Mouse (Mus musculus): ENCODE measurements around the gene Eps8l3. TPM values are rescaled to one million over a fixed set of nuclear protein-coding genes. Genes with fewer than 3 reads are reported as not detected.

Gene Eps8l3
- polyA plus RNA-seq, 1 experiment: 0.04 TPM

DNA sequence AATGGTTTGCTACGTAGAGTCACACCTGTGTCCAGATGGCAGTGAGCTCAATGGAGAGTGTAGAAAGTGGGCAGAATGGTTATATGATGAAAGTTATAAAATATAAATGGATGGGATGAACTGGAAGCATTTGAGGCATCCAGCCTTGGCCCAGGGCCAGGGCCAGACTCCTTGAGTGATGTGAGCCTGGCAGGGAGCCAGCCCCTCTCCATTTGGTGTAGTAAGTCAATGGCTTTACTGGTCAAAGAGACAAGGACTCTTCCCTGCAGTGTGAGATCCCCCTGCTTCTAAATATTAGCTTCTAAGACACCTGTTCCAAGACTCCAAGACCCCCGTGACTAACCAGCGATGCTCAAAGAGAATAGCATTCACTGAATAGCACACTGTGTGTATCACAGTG, 33.0 kb upstream of the Eps8l3 start:
- WGBS: 92% methylated on average over 3 of the region's 3 CpGs

DNA sequence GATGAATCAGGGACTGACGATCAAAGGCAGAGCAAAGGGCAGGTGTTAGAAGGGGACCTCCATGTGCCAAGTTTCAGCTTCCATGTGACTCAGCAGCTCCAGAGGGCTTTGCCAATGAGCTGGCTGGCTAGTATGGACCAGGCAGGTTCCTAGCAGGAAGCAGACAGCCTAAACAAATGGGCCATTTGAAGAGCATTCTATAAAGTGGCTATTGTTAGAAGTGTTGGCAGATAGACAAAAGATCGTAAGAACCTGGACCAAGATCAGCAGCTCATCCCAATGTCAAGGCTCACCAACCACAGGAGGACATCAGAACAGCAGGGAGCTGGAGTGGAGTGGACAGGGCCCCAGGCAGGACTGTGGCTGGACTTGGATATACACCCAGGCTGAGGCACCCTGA, 32.5 kb upstream of the Eps8l3 start:
- Histone ChIP-seq H3K4me3 (ENCODE audit: extremely low read depth, insufficient read depth, insufficient read length) (no peak overlapping the region), H3K4me1 (ENCODE audit: control insufficient read depth, insufficient read depth, insufficient read length) (no peaks in the 10 kb centered on the region), H3K27ac (ENCODE audit: insufficient read depth, low read length) (no peak overlapping the region), H3K36me3 (ENCODE audit: control insufficient read depth, insufficient read depth, low read length) (no peaks in the 10 kb centered on the region), H3K27me3 (ENCODE audit: control insufficient read depth, insufficient read depth, low read length) (no peaks in the 10 kb centered on the region)
- TF ChIP-seq POLR2A (IDR thresholded peaks at IDR 0.05; ENCODE audit: low read depth, low read length): no peak
- no peak for TF ChIP-seq CTCF (IDR thresholded peaks at IDR 0.05; ENCODE audit: extremely low read depth, insufficient read depth, insufficient read length, insufficient replicate concordance)
- no peak for DNase-seq (ENCODE audit: low read depth in 1 of 2, low spot score in 2 of 2)
- WGBS: 92% methylated on average over 2 of the region's 2 CpGs

More for the DNA sequence above, 33.0 kb upstream of the Eps8l3 start:
- no peaks in the 10 kb centered on the region for H3K27me3 ChIP-seq (ENCODE audit: control insufficient read depth, insufficient read depth, low read length)
- H3K4me1 ChIP-seq (ENCODE audit: control insufficient read depth, insufficient read depth, insufficient read length): no peaks in the 10 kb centered on the region
- no peaks in the 10 kb centered on the region for H3K36me3 ChIP-seq (ENCODE audit: control insufficient read depth, insufficient read depth, low read length)
- H3K4me3 ChIP-seq (ENCODE audit: extremely low read depth, insufficient read depth, insufficient read length): no peak overlapping the region
- no peak overlapping the region for H3K27ac ChIP-seq (ENCODE audit: insufficient read depth, low read length)
- TF ChIP-seq CTCF (IDR thresholded peaks at IDR 0.05; ENCODE audit: extremely low read depth, insufficient read depth, insufficient read length, insufficient replicate concordance) (no peak), POLR2A (IDR thresholded peaks at IDR 0.05; ENCODE audit: low read depth, low read length) (no peak)
- no peak for DNase-seq (ENCODE audit: low read depth in 1 of 2, low spot score in 2 of 2)

DNA sequence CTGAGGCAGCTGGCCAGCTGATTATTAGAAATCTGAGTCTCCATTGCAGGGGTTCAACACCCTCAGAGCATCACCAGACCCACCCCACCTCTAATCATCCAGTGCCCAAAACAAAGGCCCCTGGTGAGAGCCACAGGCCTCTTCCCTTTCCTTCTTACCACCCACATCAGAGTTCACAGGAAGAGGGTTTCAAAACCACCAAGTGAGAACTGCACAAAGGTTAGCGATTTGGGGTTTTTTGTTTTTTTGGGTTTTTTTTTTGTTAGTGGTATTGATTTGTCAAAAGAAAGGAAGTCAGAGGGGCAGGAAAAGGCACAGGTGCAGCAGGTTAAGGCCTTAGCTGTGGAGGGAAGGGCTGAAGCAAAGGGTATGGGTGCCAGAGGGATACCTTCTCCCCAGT, 30.9 kb upstream of the Eps8l3 start:
- TF ChIP-seq CTCF (IDR thresholded peaks at IDR 0.05; ENCODE audit: extremely low read depth, insufficient read depth, insufficient read length, insufficient replicate concordance): no peak
- TF ChIP-seq POLR2A (IDR thresholded peaks at IDR 0.05; ENCODE audit: low read depth, low read length): no peak
- no peak overlapping the region for H3K4me3 ChIP-seq (ENCODE audit: extremely low read depth, insufficient read depth, insufficient read length)
- no peaks in the 10 kb centered on the region for H3K36me3 ChIP-seq (ENCODE audit: control insufficient read depth, insufficient read depth, low read length)
- H3K27me3 ChIP-seq (ENCODE audit: control insufficient read depth, insufficient read depth, low read length): no peaks in the 10 kb centered on the region
- peak in 1 of 2 experiments; percentile 23 for DNase-seq (ENCODE audit: low read depth in 1 of 2, low spot score in 2 of 2)
- H3K4me1 ChIP-seq (ENCODE audit: control insufficient read depth, insufficient read depth, insufficient read length): no peaks in the 10 kb centered on the region
- H3K27ac ChIP-seq (ENCODE audit: insufficient read depth, low read length): no peak overlapping the region
- WGBS: 21% methylated on average over 1 of the region's 1 CpGs

DNA sequence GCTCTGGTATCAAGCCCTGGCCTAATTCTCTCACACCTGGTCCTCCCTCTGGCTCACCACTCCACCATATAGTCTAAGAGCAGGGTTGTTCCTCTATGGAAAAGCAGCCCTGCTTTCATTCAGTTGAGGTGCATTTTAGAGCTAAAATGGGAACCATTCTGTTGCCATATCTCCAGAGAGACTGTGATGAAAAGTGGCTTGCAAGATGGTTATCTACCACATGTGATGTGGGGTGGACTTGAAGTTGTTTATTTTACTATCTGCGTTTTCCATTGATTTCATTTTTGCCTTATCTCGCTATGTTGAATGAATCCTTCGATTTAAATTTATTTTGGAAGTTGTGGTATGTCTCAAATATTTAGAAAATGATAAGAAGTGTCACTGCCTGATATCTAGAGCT, 30.2 kb upstream of the Eps8l3 start:
- Histone ChIP-seq H3K36me3 (ENCODE audit: control insufficient read depth, insufficient read depth, low read length) (no peaks in the 10 kb centered on the region), H3K4me3 (ENCODE audit: extremely low read depth, insufficient read depth, insufficient read length) (no peak overlapping the region), H3K27me3 (ENCODE audit: control insufficient read depth, insufficient read depth, low read length) (no peaks in the 10 kb centered on the region), H3K4me1 (ENCODE audit: control insufficient read depth, insufficient read depth, insufficient read length) (no peaks in the 10 kb centered on the region), H3K27ac (ENCODE audit: insufficient read depth, low read length) (no peak overlapping the region)
- no peak for DNase-seq (ENCODE audit: low read depth in 1 of 2, low spot score in 2 of 2)
- WGBS: 55% methylated on average over 3 of the region's 3 CpGs
- TF ChIP-seq CTCF (IDR thresholded peaks at IDR 0.05; ENCODE audit: extremely low read depth, insufficient read depth, insufficient read length, insufficient replicate concordance) (no peak), POLR2A (IDR thresholded peaks at IDR 0.05; ENCODE audit: low read depth, low read length) (no peak)

DNA sequence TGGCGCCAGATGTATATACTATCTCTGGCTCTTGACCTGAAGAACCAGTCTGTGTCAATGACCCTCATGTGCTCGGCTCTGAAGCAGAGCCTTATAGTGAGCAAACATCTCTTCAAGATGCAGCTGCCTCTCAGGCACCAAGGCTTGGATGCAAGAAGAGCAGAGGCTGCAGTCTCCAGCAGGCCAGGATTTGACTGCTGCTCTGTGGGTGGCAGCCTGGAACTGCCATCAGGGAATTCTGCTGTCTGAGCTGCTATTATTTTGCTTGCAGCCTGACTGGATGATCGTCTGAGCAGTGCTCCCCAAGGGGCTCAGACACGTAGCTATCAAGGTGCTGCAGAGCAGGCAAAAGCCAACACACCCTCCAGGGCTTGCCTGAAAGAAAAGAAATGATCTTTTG, 28.9 kb upstream of the Eps8l3 start:
- Histone ChIP-seq H3K27ac (ENCODE audit: insufficient read depth, low read length) (no peak overlapping the region), H3K4me1 (ENCODE audit: control insufficient read depth, insufficient read depth, insufficient read length) (no peaks in the 10 kb centered on the region), H3K4me3 (ENCODE audit: extremely low read depth, insufficient read depth, insufficient read length) (no peak overlapping the region), H3K36me3 (ENCODE audit: control insufficient read depth, insufficient read depth, low read length) (no peaks in the 10 kb centered on the region), H3K27me3 (ENCODE audit: control insufficient read depth, insufficient read depth, low read length) (no peaks in the 10 kb centered on the region)
- DNase-seq (ENCODE audit: low read depth in 1 of 2, low spot score in 2 of 2): no peak
- WGBS: 78% methylated on average over 4 of the region's 4 CpGs
- no peak for TF ChIP-seq POLR2A (IDR thresholded peaks at IDR 0.05; ENCODE audit: low read depth, low read length)
- TF ChIP-seq CTCF (IDR thresholded peaks at IDR 0.05; ENCODE audit: extremely low read depth, insufficient read depth, insufficient read length, insufficient replicate concordance): no peak

DNA sequence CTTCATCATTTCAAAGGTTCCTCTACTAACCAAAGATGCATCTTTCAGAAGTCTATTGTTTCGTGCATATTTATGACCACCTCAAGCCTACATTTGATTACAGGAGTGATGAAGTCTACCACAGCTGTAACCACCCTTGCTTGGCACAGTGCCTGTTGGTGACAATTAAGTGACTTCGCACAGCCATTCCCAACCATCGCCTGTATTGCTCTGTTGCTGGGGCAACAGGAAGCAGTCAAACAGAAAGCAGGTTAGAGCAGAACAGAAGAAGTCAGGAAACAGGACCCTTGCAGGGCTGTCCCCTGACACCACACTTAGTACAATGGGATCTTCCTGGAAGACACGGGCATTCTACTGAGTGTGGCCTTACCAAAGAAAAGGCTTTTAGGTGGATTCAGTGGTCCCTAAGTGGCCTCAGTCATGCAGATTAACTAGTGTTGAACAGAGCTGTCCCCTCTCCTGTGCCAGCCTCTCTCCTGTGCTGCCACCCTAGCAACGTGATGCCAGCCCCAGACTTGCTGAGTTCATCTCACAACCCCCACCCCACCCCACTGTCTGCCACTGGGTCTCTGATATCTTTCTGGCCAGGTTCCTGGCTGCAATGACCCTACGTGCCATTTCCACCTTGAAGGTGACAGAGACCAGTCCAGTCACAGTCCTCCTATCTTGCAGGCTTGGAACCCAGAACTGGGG, 27.9 kb upstream of the Eps8l3 start:
- TF ChIP-seq CTCF (IDR thresholded peaks at IDR 0.05; ENCODE audit: extremely low read depth, insufficient read depth, insufficient read length, insufficient replicate concordance) (no peak), POLR2A (IDR thresholded peaks at IDR 0.05; ENCODE audit: low read depth, low read length) (no peak)
- 28% methylated on average over 6 of the region's 6 CpGs for WGBS
- Histone ChIP-seq H3K36me3 (ENCODE audit: control insufficient read depth, insufficient read depth, low read length) (no peaks in the 10 kb centered on the region), H3K27me3 (ENCODE audit: control insufficient read depth, insufficient read depth, low read length) (no peaks in the 10 kb centered on the region), H3K4me3 (ENCODE audit: extremely low read depth, insufficient read depth, insufficient read length) (no peak overlapping the region), H3K27ac (ENCODE audit: insufficient read depth, low read length) (no peak overlapping the region), H3K4me1 (ENCODE audit: control insufficient read depth, insufficient read depth, insufficient read length) (peaks cover 6% of the 10 kb centered on the region; the same call in 1 of the 2 replicates)
- DNase-seq (ENCODE audit: low read depth in 1 of 2, low spot score in 2 of 2): no peak

DNA sequence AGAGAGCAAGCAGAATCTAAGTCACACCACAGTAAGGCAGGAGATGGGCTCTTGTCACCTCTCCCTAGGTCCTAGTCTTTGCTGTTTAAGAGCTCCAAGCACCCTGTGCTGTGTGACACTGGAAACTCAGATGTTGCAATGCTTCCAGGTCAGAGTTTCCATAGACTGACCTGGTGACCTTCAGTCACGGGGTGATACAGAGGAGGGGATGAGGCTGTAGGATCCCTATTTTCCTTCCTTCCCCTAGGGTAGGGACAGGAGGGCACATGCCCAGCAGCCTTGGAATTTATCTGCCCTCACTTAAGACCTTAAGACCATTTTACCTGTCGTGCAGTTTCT, 27.4 kb upstream of the Eps8l3 start:
- H3K4me3 ChIP-seq (ENCODE audit: extremely low read depth, insufficient read depth, insufficient read length): no peak overlapping the region
- peaks cover 6% of the 10 kb centered on the region; the same call in 1 of the 2 replicates for H3K4me1 ChIP-seq (ENCODE audit: control insufficient read depth, insufficient read depth, insufficient read length)
- DNase-seq (ENCODE audit: low read depth in 1 of 2, low spot score in 2 of 2): no peak
- WGBS: 62% methylated on average over 2 of the region's 2 CpGs
- H3K27me3 ChIP-seq (ENCODE audit: control insufficient read depth, insufficient read depth, low read length): no peaks in the 10 kb centered on the region
- H3K27ac ChIP-seq (ENCODE audit: insufficient read depth, low read length): peak overlapping the region; percentile 21; the same call in 1 of the 2 replicates
- no peaks in the 10 kb centered on the region for H3K36me3 ChIP-seq (ENCODE audit: control insufficient read depth, insufficient read depth, low read length)
- TF ChIP-seq CTCF (IDR thresholded peaks at IDR 0.05; ENCODE audit: extremely low read depth, insufficient read depth, insufficient read length, insufficient replicate concordance) (no peak), POLR2A (IDR thresholded peaks at IDR 0.05; ENCODE audit: low read depth, low read length) (no peak)

Measured in spleen, adult 2 months (tissue).